Mouse (Mus musculus) layer of hippocampus, adult 2 months (tissue): ENCODE results near the gene Rnf151. TPM values are rescaled to one million over a fixed set of nuclear protein-coding genes. Genes with fewer than 3 reads are reported as not detected.

Source experiments
- DNase-seq, 2 experiments: peaks; one replicate each; pipeline ENCODE4 v3.0.0; 2022; ENCODE audit warnings: low spot score in 2 of 2
- H3K27ac ChIP-seq: fragments of 200-600 bp; 2 replicates; pipeline ENCODE4 v1.8.1; 2022
- H3K4me3 ChIP-seq: fragments of 200-600 bp; 2 replicates; pipeline ENCODE4 v1.8.1; 2022; ENCODE audit warnings: mild to moderate bottlenecking
- CTCF ChIP-seq: fragments of 200-600 bp; conservative IDR thresholded peaks from 2 replicates; pipeline ENCODE4 v1.8.1; 2022; ENCODE audit warnings: antibody characterized with exemption, mild to moderate bottlenecking, moderate library complexity
- total RNA-seq, 2 experiments: library from RNA; stranded (reverse); gene quantifications; 2 replicates each; pipeline ENCODE4 v1.2.3; 2021

Gene Rnf151
- total RNA-seq, 2 experiments from 2014 or later: 0.56 TPM; not detected in 1

GRCm38 (mm10) chr17:24707801-24708425 is 9.9 kb downstream of the Rnf151 start:
- peak overlapping the region; percentile 85 for H3K27ac ChIP-seq
- DNase-seq: no peak
- H3K4me3 ChIP-seq: peak overlapping the region; percentile 92
- no peak for TF ChIP-seq CTCF

GRCm38 (mm10) chr17:24706982-24707800 is 10.7 kb downstream of the Rnf151 start, which contains the start of gene Tbl3:
Tbl3 (minus strand) TSS chr17:24707660.
- TF ChIP-seq CTCF: no peak
- peak within 1 kb of the TSS; percentile 85 for H3K27ac ChIP-seq
- H3K4me3 ChIP-seq: peak within 1 kb of the TSS; percentile 92
- peak; percentile 92 to 97 for DNase-seq

- TF ChIP-seq CTCF: no peak
- H3K27ac ChIP-seq: no peak overlapping the region
- no peak overlapping the region for H3K4me3 ChIP-seq
- no peak for DNase-seq
Measured at GRCm38 (mm10) chr17:24705821-24706220, 12.0 kb downstream of the Rnf151 start.

GRCm38 (mm10) chr17:24701251-24701650 is 16.6 kb downstream of the Rnf151 start:
- no peak overlapping the region for H3K27ac ChIP-seq
- TF ChIP-seq CTCF: no peak

GRCm38 (mm10) chr17:24699473-24699872 is 18.4 kb downstream of the Rnf151 start:
- Histone ChIP-seq H3K27ac (no peak overlapping the region), H3K4me3 (no peak overlapping the region)
- no peak for TF ChIP-seq CTCF
- no peak for DNase-seq

More at GRCm38 (mm10) chr17:24701251-24701650, 16.6 kb downstream of the Rnf151 start:
- no peak overlapping the region for H3K4me3 ChIP-seq
- no peak for DNase-seq

GRCm38 (mm10) chr17:24698715-24699114 is 19.1 kb downstream of the Rnf151 start:
- TF ChIP-seq CTCF: no peak
- no peak overlapping the region for H3K4me3 ChIP-seq
- no peak overlapping the region for H3K27ac ChIP-seq
- no peak for DNase-seq

- TF ChIP-seq CTCF: no peak
- H3K4me3 ChIP-seq: no peak overlapping the region
- H3K27ac ChIP-seq: no peak overlapping the region
- no peak for DNase-seq
Measured at GRCm38 (mm10) chr17:24697985-24698384, 19.9 kb downstream of the Rnf151 start.

- Histone ChIP-seq H3K27ac (peak within 1 kb of the TSS; percentile 92), H3K4me3 (peak within 1 kb of the TSS; percentile 81)
- peak; percentile 56 for TF ChIP-seq CTCF
- peak; percentile 74 to 77 for DNase-seq
Measured at GRCm38 (mm10) chr17:24696011-24696697, 21.7 kb downstream of the Rnf151 start, which contains the start of the genes Gfer and Noxo1. Gfer (minus strand) TSS chr17:24696156. Noxo1 (plus strand) TSS chr17:24696234.

GRCm38 (mm10) chr17:24695326-24696010 is 22.4 kb downstream of the Rnf151 start:
- DNase-seq: no peak
- peak overlapping the region; percentile 88 for H3K27ac ChIP-seq
- no peak for TF ChIP-seq CTCF
- H3K4me3 ChIP-seq: peak overlapping the region; percentile 81

GRCm38 (mm10) chr17:24692385-24692784 is 25.5 kb downstream of the Rnf151 start:
- no peak overlapping the region for H3K27ac ChIP-seq
- no peak for DNase-seq
- H3K4me3 ChIP-seq: no peak overlapping the region
- no peak for TF ChIP-seq CTCF

- Histone ChIP-seq H3K4me3 (peak within 1 kb of the TSS; percentile 89), H3K27ac (peak within 1 kb of the TSS; percentile 98)
- no peak; the same call in 1 of the 2 replicates for TF ChIP-seq CTCF
- DNase-seq: peak in 1 of 2 experiments; percentile 55
Measured at GRCm38 (mm10) chr17:24689251-24690081, 28.4 kb downstream of the Rnf151 start, which contains the start of gene Syngr3. Syngr3 (minus strand) TSS chr17:24689955.
